Mouse (Mus musculus): ENCODE results near the gene G530012D18Rik. TPM values are rescaled to one million over a fixed set of nuclear protein-coding genes. Genes with fewer than 3 reads are reported as not detected.
"Not testable (repeated sequence)": the region's sequence is repeated elsewhere in the genome, so short reads cannot be mapped to it uniquely, and the experiment has no call there.

The G530012D18Rik gene
- polyA plus RNA-seq, 1 experiment from 2014 or later, result not detected

DNA sequence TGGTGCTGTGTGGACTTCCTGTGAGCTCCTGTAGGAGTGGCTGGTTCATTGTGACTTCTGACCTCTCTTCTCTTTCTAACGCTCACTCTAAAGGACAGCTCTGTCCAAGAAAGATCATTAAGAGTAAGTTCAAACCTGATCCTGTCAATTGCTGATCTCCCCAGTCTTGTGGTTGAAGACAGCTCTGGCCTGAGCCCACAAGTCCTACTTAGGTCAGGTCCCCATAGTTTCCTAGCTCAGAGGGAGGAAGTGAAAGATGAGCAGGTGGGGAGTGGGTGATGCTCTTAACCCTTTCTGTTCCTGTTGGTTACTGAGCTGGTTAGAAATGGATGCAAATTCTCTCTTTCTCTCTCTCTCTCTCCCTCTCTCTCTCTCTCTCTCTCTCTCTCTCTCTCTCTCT, 28.9 kb downstream of the G530012D18Rik start:
- H3K4me2 ChIP-seq (ENCODE audit: low read depth, low read length); H3K4me3 ChIP-seq (ENCODE audit: low read depth, low read length); H3K9me3 ChIP-seq (replicated peaks; ENCODE audit: control insufficient read depth, low read length); H3K9ac ChIP-seq (ENCODE audit: low read depth, low read length); H3K27ac ChIP-seq (ENCODE audit: low read length); ATAC-seq (ENCODE audit: low read depth); H3K27me3 ChIP-seq (ENCODE audit: control insufficient read depth, insufficient read depth, low read depth, low read length); H3K36me3 ChIP-seq (ENCODE audit: control insufficient read depth, insufficient read depth); H3K4me1 ChIP-seq (ENCODE audit: control insufficient read depth, low read depth, low read length): not testable (repeated sequence)
- WGBS (ENCODE audit: insufficient replicate concordance), result no CpG with 5 or more reads among the region's 1 CpGs

DNA sequence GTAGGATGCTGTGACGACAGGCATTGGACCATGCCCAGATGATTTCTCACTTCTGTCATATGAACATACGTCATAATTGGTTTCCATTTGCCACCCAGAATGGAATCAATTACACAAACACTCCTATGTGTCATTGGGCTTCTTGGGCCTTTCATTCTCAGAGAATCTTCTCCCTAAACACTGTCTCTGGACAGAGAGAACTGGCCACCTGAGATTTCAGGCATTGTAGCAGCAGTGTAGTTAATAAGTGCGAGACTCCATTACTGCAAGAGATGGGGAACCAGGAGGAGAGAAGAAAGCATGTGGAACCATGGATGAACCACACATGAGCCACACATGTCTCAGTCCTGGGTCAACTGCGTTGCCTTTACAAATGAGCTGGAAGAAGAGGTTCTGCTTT, 32.9 kb downstream of the G530012D18Rik start:
- H3K9me3 ChIP-seq (replicated peaks; ENCODE audit: control insufficient read depth, low read length); ATAC-seq (ENCODE audit: low read depth); H3K27me3 ChIP-seq (ENCODE audit: control insufficient read depth, insufficient read depth, low read depth, low read length); H3K4me2 ChIP-seq (ENCODE audit: low read depth, low read length); H3K9ac ChIP-seq (ENCODE audit: low read depth, low read length); H3K27ac ChIP-seq (ENCODE audit: low read length); H3K4me3 ChIP-seq (ENCODE audit: low read depth, low read length); H3K4me1 ChIP-seq (ENCODE audit: control insufficient read depth, low read depth, low read length); H3K36me3 ChIP-seq (ENCODE audit: control insufficient read depth, insufficient read depth): not testable (repeated sequence)
- WGBS (ENCODE audit: insufficient replicate concordance), result 49% methylated on average over 3 of the region's 4 CpGs

DNA sequence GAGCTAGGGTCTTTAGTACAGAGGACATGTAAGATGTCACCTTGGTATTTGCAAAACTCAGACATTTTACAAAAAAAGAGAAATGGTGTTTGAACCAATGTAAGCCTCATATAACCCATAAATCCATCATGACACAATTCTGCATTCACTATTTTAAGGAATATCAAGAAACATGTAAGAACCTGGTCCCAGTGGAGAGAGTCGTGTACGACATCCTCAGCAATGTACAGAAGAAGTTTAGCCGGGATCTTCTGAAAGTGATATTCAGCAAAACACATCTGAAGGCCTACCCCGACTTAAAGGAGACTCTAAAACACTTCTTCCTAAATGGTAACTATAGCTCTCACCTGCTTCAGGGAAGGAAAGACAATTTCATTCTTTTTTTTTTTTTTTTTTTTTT, 35.1 kb downstream of the G530012D18Rik start:
- not testable (repeated sequence) for ATAC-seq (ENCODE audit: low read depth); H3K9ac ChIP-seq (ENCODE audit: low read depth, low read length); H3K9me3 ChIP-seq (replicated peaks; ENCODE audit: control insufficient read depth, low read length); H3K27me3 ChIP-seq (ENCODE audit: control insufficient read depth, insufficient read depth, low read depth, low read length); H3K36me3 ChIP-seq (ENCODE audit: control insufficient read depth, insufficient read depth); H3K4me3 ChIP-seq (ENCODE audit: low read depth, low read length); H3K4me1 ChIP-seq (ENCODE audit: control insufficient read depth, low read depth, low read length); H3K27ac ChIP-seq (ENCODE audit: low read length); H3K4me2 ChIP-seq (ENCODE audit: low read depth, low read length)
- no CpG with 5 or more reads among the region's 4 CpGs for WGBS (ENCODE audit: insufficient replicate concordance)

GRCm38 (mm10) chr1:85615096-85615495, 39.6 kb downstream of the G530012D18Rik start:
- H3K27ac ChIP-seq (ENCODE audit: low read length); H3K9me3 ChIP-seq (replicated peaks; ENCODE audit: control insufficient read depth, low read length); H3K4me3 ChIP-seq (ENCODE audit: low read depth, low read length); H3K4me2 ChIP-seq (ENCODE audit: low read depth, low read length); H3K36me3 ChIP-seq (ENCODE audit: control insufficient read depth, insufficient read depth); ATAC-seq (ENCODE audit: low read depth); H3K4me1 ChIP-seq (ENCODE audit: control insufficient read depth, low read depth, low read length); H3K9ac ChIP-seq (ENCODE audit: low read depth, low read length); H3K27me3 ChIP-seq (ENCODE audit: control insufficient read depth, insufficient read depth, low read depth, low read length): not testable (repeated sequence)
- WGBS (ENCODE audit: insufficient replicate concordance), result 75% methylated on average over 3 of the region's 3 CpGs

DNA sequence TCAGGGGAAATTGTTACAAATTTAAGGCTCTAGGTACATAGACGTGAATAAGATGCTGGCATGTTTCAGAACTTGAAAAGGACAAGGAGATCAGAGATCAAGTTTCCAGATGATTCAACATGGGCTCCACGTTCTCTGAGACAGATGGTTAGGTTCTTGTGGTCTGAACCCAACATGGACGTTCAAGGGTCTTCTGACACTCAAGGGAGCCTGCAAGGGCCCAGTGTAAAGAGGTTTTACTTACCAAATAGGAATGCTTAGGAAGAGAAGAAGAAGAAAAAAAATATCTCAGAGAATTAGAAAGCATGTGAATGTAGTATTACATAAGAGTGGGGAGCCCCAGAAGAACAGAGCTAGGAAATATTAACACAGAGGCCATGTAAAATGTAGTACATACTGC, 40.3 kb downstream of the G530012D18Rik start:
- not testable (repeated sequence) for H3K9ac ChIP-seq (ENCODE audit: low read depth, low read length); H3K9me3 ChIP-seq (replicated peaks; ENCODE audit: control insufficient read depth, low read length); H3K4me2 ChIP-seq (ENCODE audit: low read depth, low read length); H3K4me1 ChIP-seq (ENCODE audit: control insufficient read depth, low read depth, low read length); H3K27ac ChIP-seq (ENCODE audit: low read length); ATAC-seq (ENCODE audit: low read depth); H3K4me3 ChIP-seq (ENCODE audit: low read depth, low read length); H3K36me3 ChIP-seq (ENCODE audit: control insufficient read depth, insufficient read depth); H3K27me3 ChIP-seq (ENCODE audit: control insufficient read depth, insufficient read depth, low read depth, low read length)
- 41% methylated on average over 3 of the region's 3 CpGs for WGBS (ENCODE audit: insufficient replicate concordance)

- not testable (repeated sequence) for H3K36me3 ChIP-seq (ENCODE audit: control insufficient read depth, insufficient read depth)
Measured at GRCm38 (mm10) chr1:85617161-85617560, 41.7 kb downstream of the G530012D18Rik start.

DNA sequence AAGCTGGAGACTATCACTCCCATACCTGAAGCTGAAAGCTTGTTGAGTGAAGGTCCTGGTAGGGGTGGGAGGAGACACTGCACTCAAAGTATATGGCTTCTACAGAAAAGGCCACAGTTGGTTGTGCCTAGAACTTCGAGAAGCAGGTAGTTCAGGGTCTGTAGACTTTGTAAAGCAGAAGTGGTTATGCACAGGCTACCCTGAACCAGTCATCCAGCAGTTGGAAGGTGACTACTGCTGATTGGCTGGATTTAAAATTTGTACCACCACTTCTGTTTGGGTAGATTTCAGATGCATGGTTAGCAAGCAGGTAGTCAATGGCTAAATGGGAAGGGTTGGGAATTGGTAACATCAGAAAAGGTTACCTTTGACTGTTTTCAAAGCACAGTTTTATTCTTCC, 43.2 kb downstream of the G530012D18Rik start:
- not testable (repeated sequence) for H3K27me3 ChIP-seq (ENCODE audit: control insufficient read depth, insufficient read depth, low read depth, low read length); H3K4me3 ChIP-seq (ENCODE audit: low read depth, low read length); H3K27ac ChIP-seq (ENCODE audit: low read length); H3K4me1 ChIP-seq (ENCODE audit: control insufficient read depth, low read depth, low read length); H3K9ac ChIP-seq (ENCODE audit: low read depth, low read length); H3K36me3 ChIP-seq (ENCODE audit: control insufficient read depth, insufficient read depth); ATAC-seq (ENCODE audit: low read depth); H3K4me2 ChIP-seq (ENCODE audit: low read depth, low read length); H3K9me3 ChIP-seq (replicated peaks; ENCODE audit: control insufficient read depth, low read length)
- WGBS (ENCODE audit: insufficient replicate concordance), result 46% methylated on average over 1 of the region's 1 CpGs

More at GRCm38 (mm10) chr1:85617161-85617560, 41.7 kb downstream of the G530012D18Rik start:
- not testable (repeated sequence) for ATAC-seq (ENCODE audit: low read depth); H3K4me2 ChIP-seq (ENCODE audit: low read depth, low read length); H3K9ac ChIP-seq (ENCODE audit: low read depth, low read length); H3K9me3 ChIP-seq (replicated peaks; ENCODE audit: control insufficient read depth, low read length); H3K27ac ChIP-seq (ENCODE audit: low read length); H3K27me3 ChIP-seq (ENCODE audit: control insufficient read depth, insufficient read depth, low read depth, low read length); H3K4me3 ChIP-seq (ENCODE audit: low read depth, low read length); H3K4me1 ChIP-seq (ENCODE audit: control insufficient read depth, low read depth, low read length)
- WGBS (ENCODE audit: insufficient replicate concordance), result 39% methylated on average over 4 of the region's 5 CpGs

Other genes with a start within 250 kb of the G530012D18Rik start
- 5.1 and 6.0 TPM in 2 replicates for gene Sp110, start 23.1 kb downstream of the G530012D18Rik start, polyA plus RNA-seq (2015; fragmentation: Nextera tagmentation; extraction: Ambion mirVana)
- gene Sp140, start 24.7 kb downstream of the G530012D18Rik start, polyA plus RNA-seq (2015; fragmentation: Nextera tagmentation; extraction: Ambion mirVana), result 4.7 and 4.8 TPM in 2 replicates
- 5.5 and 6.2 TPM in 2 replicates for gene Sp100, start 74.3 kb downstream of the G530012D18Rik start, polyA plus RNA-seq (2015; fragmentation: Nextera tagmentation; extraction: Ambion mirVana)
- 2.0 and 3.0 TPM in 2 replicates for gene A630001G21Rik, start 203.0 kb downstream of the G530012D18Rik start, polyA plus RNA-seq (2015; fragmentation: Nextera tagmentation; extraction: Ambion mirVana)
- gene Cab39, start 217.8 kb downstream of the G530012D18Rik start, polyA plus RNA-seq (2015; fragmentation: Nextera tagmentation; extraction: Ambion mirVana), result 10.1 and 11.2 TPM in 2 replicates

All from liver, embryonic 16.5 days (tissue).